Mouse (Mus musculus): ENCODE measurements around the gene Cfap54. TPM values are rescaled to one million over a fixed set of nuclear protein-coding genes. Genes with fewer than 3 reads are reported as not detected.

Gene Cfap54
- polyA plus RNA-seq, 1 experiment from 2014 or later: 0.52 TPM

DNA sequence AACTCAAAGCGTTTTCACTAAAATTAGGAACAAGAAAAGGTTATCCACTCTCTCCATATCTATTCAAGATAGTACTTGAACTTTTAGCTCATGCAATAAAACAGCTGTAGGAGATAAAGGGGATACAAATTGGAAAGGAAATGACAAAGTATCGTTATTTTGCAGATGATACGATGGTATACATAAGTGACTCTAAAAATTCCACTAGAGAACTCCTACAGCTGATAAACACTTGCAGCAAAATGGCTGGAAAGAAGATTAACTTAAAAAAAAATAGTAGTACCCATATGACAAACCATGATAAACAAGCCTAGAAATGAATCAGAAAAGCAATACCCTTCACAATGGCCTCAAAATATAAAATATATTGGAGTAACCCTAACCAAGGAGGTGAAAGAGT is 352.7 kb downstream of the Cfap54 start:
- H3K36me3 ChIP-seq: no peaks in the 10 kb centered on the region

More for the DNA sequence above, 352.7 kb downstream of the Cfap54 start:
- Histone ChIP-seq H3K9ac (no peak overlapping the region), H3K9me3 (replicated peaks) (no peaks in the 10 kb centered on the region), H3K4me2 (no peak overlapping the region), H3K27me3 (no peaks in the 10 kb centered on the region), H3K4me1 (replicated peaks) (no peaks in the 10 kb centered on the region), H3K27ac (no peak overlapping the region), H3K4me3 (no peak overlapping the region)
- no peak for ATAC-seq (replicated peaks; ENCODE audit: insufficient number of reproducible peaks, insufficient read depth, low FRiP score, low read depth)
- 71% methylated on average over 3 of the region's 3 CpGs for WGBS

Other genes starting within 250 kb of the Cfap54 start
- gene Cdk17, start 79.3 kb upstream of the Cfap54 start, polyA plus RNA-seq (2015; fragmentation: Nextera tagmentation; extraction: Ambion mirVana): 16.7 and 17.3 TPM in 2 replicates
- 31.7 and 33.5 TPM in 2 replicates for gene Elk3, start 229.5 kb upstream of the Cfap54 start, polyA plus RNA-seq (2015; fragmentation: Nextera tagmentation; extraction: Ambion mirVana)